Mouse (Mus musculus) B cell, adult (primary cell): Measurements from ENCODE around the gene Zfp81. TPM values are rescaled to one million over a fixed set of nuclear protein-coding genes. Genes with fewer than 3 reads are reported as not detected.

Experiments used
- total RNA-seq: library from RNA; stranded (reverse); gene quantifications from 4 replicates; pipeline ENCODE4 v1.2.4, GENCODE M21; 2023; ENCODE audit not compliant: inconsistent age

The Zfp81 gene
- total RNA-seq: 12.9 to 18.0 TPM (median 14.4 TPM) in 4 replicates

GRCm38 (mm10) chr17:33358411-33359384, at the start of gene Zfp81:
Gene Zfp81 (minus strand): TSS chr17:33358878.

GRCm38 (mm10) chr17:33394182-33395034, 35.7 kb upstream of the Zfp81 start, which contains the start of gene Zfp101:
Gene Zfp101 (minus strand): TSS chr17:33394641.

GRCm38 (mm10) chr17:33289039-33289875, 69.4 kb downstream of the Zfp81 start, which contains the start of gene Zfp955b:
Gene Zfp955b (plus strand): TSS chr17:33289544.

Other genes with a start within 250 kb of the Zfp81 start
- gene Morc2b, start 219.2 kb downstream of the Zfp81 start, total RNA-seq: not detected in 4 replicates
- not detected in 4 replicates for gene Olfr55, start 190.4 kb downstream of the Zfp81 start, total RNA-seq
- not detected in 4 replicates for gene Olfr239, start 167.6 kb downstream of the Zfp81 start, total RNA-seq
- not detected in 4 replicates for gene Olfr1564, start 137.2 kb downstream of the Zfp81 start, total RNA-seq
- 4.3 to 7.0 TPM (median 5.2 TPM) in 4 replicates for gene Zfp955a, start 103.7 kb downstream of the Zfp81 start, total RNA-seq
- 0.06 to 0.13 TPM (median 0.12 TPM) in 3 of 4 replicates, not detected in the other for gene Olfr63, start 94.2 kb downstream of the Zfp81 start, total RNA-seq
- 5.1 to 8.3 TPM (median 5.5 TPM) in 4 replicates for gene Zfp955b, start 69.3 kb downstream of the Zfp81 start, total RNA-seq
- 5.7 to 7.9 TPM (median 6.5 TPM) in 4 replicates for gene Zfp101, start 35.8 kb upstream of the Zfp81 start, total RNA-seq
- not detected in 4 replicates for gene Actl9, start 74.0 kb upstream of the Zfp81 start, total RNA-seq
- gene Adamts10, start 165.3 kb upstream of the Zfp81 start, total RNA-seq: 62.4 to 74.4 TPM (median 67.5 TPM) in 4 replicates
- gene Myo1f, start 196.8 kb upstream of the Zfp81 start, total RNA-seq: 14.9 to 25.4 TPM (median 19.3 TPM) in 4 replicates